Mouse (Mus musculus) bone marrow macrophage, adult 2 months (primary cell): Measurements from ENCODE around the gene Gm12794.
"Not testable (repeated sequence)": the region's sequence is repeated elsewhere in the genome, so short reads cannot be mapped to it uniquely, and the experiment has no call there.

Experiments
- CTCF ChIP-seq: IDR thresholded peaks from 2 replicates; pipeline ENCODE4 v1.5.1; 2012; ENCODE audit warnings: low read depth, mild to moderate bottlenecking, low read length, moderate library complexity
- POLR2A ChIP-seq: IDR thresholded peaks from 2 replicates; pipeline ENCODE4 v1.6.1; 2012; ENCODE audit warnings: mild to moderate bottlenecking, low read depth, low read length, borderline replicate concordance

GRCm38 (mm10) chr4:101940107-101940506 is at the start of gene Gm12794:
- not testable (repeated sequence) for TF ChIP-seq CTCF, POLR2A
